Mouse (Mus musculus) kidney, adult 2 months (tissue): ENCODE measurements around the gene Srgap1. TPM values are rescaled to one million over a fixed set of nuclear protein-coding genes. Genes with fewer than 3 reads are reported as not detected.
"Not testable (repeated sequence)": the region's sequence is repeated elsewhere in the genome, so short reads cannot be mapped to it uniquely, and the experiment has no call there.

Experiments used
- DNase-seq: peaks from one replicate; pipeline ENCODE4 v3.0.0; 2021
- H3K27ac ChIP-seq: fragments of 200-500 bp; 2 replicates; pipeline ENCODE4 v1.5.1; 2012; ENCODE audit warnings: low read depth, low read length, control low read depth, inconsistent platforms; ENCODE audit not compliant: insufficient read depth
- H3K27me3 ChIP-seq: fragments of 200-500 bp; replicated peaks from 2 replicates; pipeline ENCODE4 v1.6.1; 2012; ENCODE audit warnings: mild to moderate bottlenecking, moderate library complexity, low read length, inconsistent platforms; ENCODE audit not compliant: control insufficient read depth, insufficient read depth
- H3K36me3 ChIP-seq: fragments of 200-500 bp; 2 replicates; pipeline ENCODE4 v1.6.1; 2012; ENCODE audit warnings: mild to moderate bottlenecking, moderate library complexity, low read length, inconsistent platforms; ENCODE audit not compliant: control insufficient read depth, insufficient read depth
- H3K4me1 ChIP-seq: fragments of 200-500 bp; 2 replicates; pipeline ENCODE4 v1.6.1; 2011; ENCODE audit warnings: low read length; ENCODE audit not compliant: control insufficient read depth, insufficient read depth
- H3K4me3 ChIP-seq: fragments of 200-500 bp; 2 replicates; pipeline ENCODE4 v1.5.1; 2011; ENCODE audit warnings: mild to moderate bottlenecking, low read depth, low read length, control low read depth; ENCODE audit not compliant: insufficient read depth
- CTCF ChIP-seq: fragments of 200-500 bp; conservative IDR thresholded peaks from 2 replicates; pipeline ENCODE4 v1.5.1; 2011; ENCODE audit warnings: low read depth, mild to moderate bottlenecking, control low read depth, low read length, moderate library complexity, mixed read lengths; ENCODE audit not compliant: insufficient read depth, insufficient read length
- POLR2A ChIP-seq: fragments of 200-500 bp; IDR thresholded peaks from one replicate; pipeline ENCODE4 v1.6.1; 2011; ENCODE audit warnings: low read depth, low read length, control low read depth
- WGBS: fragments of 180-500 bp; shearing (Covaris S2); methylation state at CpG from one replicate; pipeline ENCODE4 v1.1.7; 2018; 5-methylcytosine and 5-hydroxymethylcytosine counted together
- polyA plus RNA-seq: library from polyadenylated mRNA; depleted of rRNA; stranded (reverse); fragments of >200 nt; gene quantifications from 2 replicates; pipeline ENCODE4 v1.2.3, GENCODE M21; 2012

The Srgap1 gene
- polyA plus RNA-seq, 1 experiment, result 3.4 TPM

GRCm38 (mm10) chr10:121767295-121767694 lies 279.8 kb downstream of the Srgap1 start:
- peak; percentile 12 for DNase-seq
- not testable (repeated sequence) for H3K4me3 ChIP-seq, H3K4me1 ChIP-seq, H3K27ac ChIP-seq, H3K36me3 ChIP-seq, H3K27me3 ChIP-seq
- WGBS, result 86% methylated on average over 3 of the region's 3 CpGs
- peak; percentile 51 for TF ChIP-seq CTCF

GRCm38 (mm10) chr10:121765174-121766057 lies 281.7 kb downstream of the Srgap1 start:
- Histone ChIP-seq H3K4me1 (no peaks in the 10 kb centered on the region), H3K4me3 (no peak overlapping the region), H3K36me3 (no peaks in the 10 kb centered on the region), H3K27ac (no peak overlapping the region), H3K27me3 (no peaks in the 10 kb centered on the region)
- WGBS, result 73% methylated on average over 10 of the region's 10 CpGs
- TF ChIP-seq POLR2A (no peak), CTCF (no peak)
- DNase-seq, result no peak

GRCm38 (mm10) chr10:121764469-121765173 lies 282.5 kb downstream of the Srgap1 start:
- 81% methylated on average over 13 of the region's 13 CpGs for WGBS
- no peak for DNase-seq
- Histone ChIP-seq H3K27me3 (no peaks in the 10 kb centered on the region), H3K4me3 (no peak overlapping the region), H3K27ac (no peak overlapping the region), H3K36me3 (no peaks in the 10 kb centered on the region), H3K4me1 (no peaks in the 10 kb centered on the region)
- 0 out of 2 replicates have a peak, but pooled peaks have one; percentile 4 for TF ChIP-seq CTCF
- no peak for TF ChIP-seq POLR2A

GRCm38 (mm10) chr10:121763191-121763590 lies 283.9 kb downstream of the Srgap1 start:
- DNase-seq, result no peak
- no peak for TF ChIP-seq CTCF
- TF ChIP-seq POLR2A, result no peak
- WGBS, result 67% methylated on average over 10 of the region's 13 CpGs
- no peaks in the 10 kb centered on the region for H3K4me1 ChIP-seq
- H3K4me3 ChIP-seq, result no peak overlapping the region
- no peak overlapping the region for H3K27ac ChIP-seq
- H3K36me3 ChIP-seq, result no peaks in the 10 kb centered on the region
- H3K27me3 ChIP-seq, result no peaks in the 10 kb centered on the region

- 81% methylated on average over 9 of the region's 9 CpGs for WGBS
- Histone ChIP-seq H3K36me3 (no peaks in the 10 kb centered on the region), H3K4me1 (no peaks in the 10 kb centered on the region), H3K27me3 (no peaks in the 10 kb centered on the region), H3K4me3 (no peak overlapping the region), H3K27ac (no peak overlapping the region)
- TF ChIP-seq POLR2A (no peak), CTCF (no peak)
- DNase-seq, result no peak
Observed at GRCm38 (mm10) chr10:121762141-121762540, 285.0 kb downstream of the Srgap1 start.

- Histone ChIP-seq H3K36me3 (no peaks in the 10 kb centered on the region), H3K27ac (no peak overlapping the region), H3K4me3 (no peak overlapping the region), H3K27me3 (no peaks in the 10 kb centered on the region), H3K4me1 (no peaks in the 10 kb centered on the region)
- 54% methylated on average over 8 of the region's 8 CpGs for WGBS
- TF ChIP-seq CTCF (0 out of 2 replicates have a peak, but pooled peaks have one; percentile 18), POLR2A (no peak)
- DNase-seq, result no peak
Observed at GRCm38 (mm10) chr10:121759095-121759494, 288.0 kb downstream of the Srgap1 start.

- TF ChIP-seq CTCF (no peak), POLR2A (no peak)
- WGBS, result 75% methylated on average over 4 of the region's 4 CpGs
- no peak for DNase-seq
Observed at GRCm38 (mm10) chr10:121756677-121757076, 290.4 kb downstream of the Srgap1 start.

More at GRCm38 (mm10) chr10:121756677-121757076, 290.4 kb downstream of the Srgap1 start:
- no peaks in the 10 kb centered on the region for H3K4me1 ChIP-seq
- no peaks in the 10 kb centered on the region for H3K27me3 ChIP-seq
- H3K4me3 ChIP-seq, result no peak overlapping the region
- H3K27ac ChIP-seq, result no peak overlapping the region
- no peaks in the 10 kb centered on the region for H3K36me3 ChIP-seq
